Mouse (Mus musculus): Measurements from ENCODE around the gene Fxyd3.

Fxyd3 gene

GRCm38 (mm10) chr7:31097583-31098248 is 21.2 kb upstream of the Fxyd3 start:
- peak; percentile 95 for DNase-seq

GRCm38 (mm10) chr7:31096892-31097564 is 20.5 kb upstream of the Fxyd3 start:
- no peak for DNase-seq

- DNase-seq, result no peak
Measured at GRCm38 (mm10) chr7:31094774-31095501, 18.4 kb upstream of the Fxyd3 start.

- no peak for DNase-seq
Measured at GRCm38 (mm10) chr7:31089721-31090120, 13.2 kb upstream of the Fxyd3 start.

- DNase-seq, result no peak
Measured at GRCm38 (mm10) chr7:31088206-31088605, 11.7 kb upstream of the Fxyd3 start.

GRCm38 (mm10) chr7:31087262-31087661 is 10.8 kb upstream of the Fxyd3 start:
- no peak for DNase-seq

- no peak for DNase-seq
Measured at GRCm38 (mm10) chr7:31086175-31086755, 9.8 kb upstream of the Fxyd3 start.

GRCm38 (mm10) chr7:31085171-31085570 is 8.7 kb upstream of the Fxyd3 start:
- DNase-seq, result no peak

- no peak for DNase-seq
Measured at GRCm38 (mm10) chr7:31084140-31084539, 7.6 kb upstream of the Fxyd3 start.

GRCm38 (mm10) chr7:31082831-31083588 is 6.5 kb upstream of the Fxyd3 start:
- DNase-seq, result peak; percentile 42

- DNase-seq, result no peak
Measured at GRCm38 (mm10) chr7:31082106-31082505, 5.6 kb upstream of the Fxyd3 start.

GRCm38 (mm10) chr7:31081106-31081505 is 4.6 kb upstream of the Fxyd3 start:
- no peak for DNase-seq

- no peak for DNase-seq
Measured at GRCm38 (mm10) chr7:31080611-31081010, 4.1 kb upstream of the Fxyd3 start.

GRCm38 (mm10) chr7:31079670-31080069 is 3.2 kb upstream of the Fxyd3 start:
- DNase-seq, result no peak

GRCm38 (mm10) chr7:31077885-31078445 is 1.5 kb upstream of the Fxyd3 start:
- DNase-seq, result peak; percentile 56

GRCm38 (mm10) chr7:31077470-31077869 is 966 bp upstream of the Fxyd3 start:
- DNase-seq, result no peak

- no peak for DNase-seq
Measured at GRCm38 (mm10) chr7:31074713-31075069, 1.8 kb downstream of the Fxyd3 start.

- no peak for DNase-seq
Measured at GRCm38 (mm10) chr7:31074061-31074712, 2.3 kb downstream of the Fxyd3 start.

- DNase-seq, result no peak
Measured at GRCm38 (mm10) chr7:31073546-31073945, 3.0 kb downstream of the Fxyd3 start.

- DNase-seq, result no peak
Measured at GRCm38 (mm10) chr7:31072326-31072725, 4.2 kb downstream of the Fxyd3 start.

GRCm38 (mm10) chr7:31070324-31070723 is 6.2 kb downstream of the Fxyd3 start:
- DNase-seq, result no peak

GRCm38 (mm10) chr7:31069491-31069890 is 7.0 kb downstream of the Fxyd3 start:
- no peak for DNase-seq
